Mouse (Mus musculus) lung, embryonic 16.5 days (tissue): Measurements from ENCODE around the gene Triml1. TPM values are rescaled to one million over a fixed set of nuclear protein-coding genes. Genes with fewer than 3 reads are reported as not detected.

ENCODE experiments used
- ATAC-seq: fragments of 200-750 bp; cut with Nextera tagmentation; 2 replicates; pipeline ENCODE4 v1.8.0; 2017; ENCODE audit warnings: low read depth, mild to moderate bottlenecking, moderate library complexity
- H3K27ac ChIP-seq: fragments of 300-500 bp; sonication (generic); 2 replicates; pipeline ENCODE4 v1.5.1; 2014; ENCODE audit warnings: mild to moderate bottlenecking, control low read depth, low read length
- H3K27me3 ChIP-seq: fragments of 300-500 bp; sonication (generic); 2 replicates; pipeline ENCODE4 v1.6.1; 2014; ENCODE audit warnings: low read depth, low read length, mixed read lengths; ENCODE audit not compliant: control insufficient read depth, insufficient read depth
- H3K36me3 ChIP-seq: fragments of 300-500 bp; sonication (generic); 2 replicates; pipeline ENCODE4 v1.6.1; 2014; ENCODE audit warnings: low read length; ENCODE audit not compliant: control insufficient read depth, insufficient read depth
- H3K4me1 ChIP-seq: fragments of 300-500 bp; sonication (generic); replicated peaks from 2 replicates; pipeline ENCODE4 v1.6.1; 2014; ENCODE audit warnings: low read length, mixed read lengths; ENCODE audit not compliant: control insufficient read depth, insufficient read depth
- H3K4me2 ChIP-seq: fragments of 300-500 bp; sonication (generic); 2 replicates; pipeline ENCODE4 v1.6.1; 2014; ENCODE audit warnings: low read depth, low read length, control low read depth
- H3K4me3 ChIP-seq: fragments of 300-500 bp; sonication (generic); 2 replicates; pipeline ENCODE4 v1.5.1; 2014; ENCODE audit warnings: mild to moderate bottlenecking, low read length, control low read depth
- H3K9ac ChIP-seq: fragments of 300-500 bp; sonication (generic); 2 replicates; pipeline ENCODE4 v1.6.1; 2014; ENCODE audit warnings: low read length, control low read depth
- H3K9me3 ChIP-seq: fragments of 300-500 bp; sonication (generic); 2 replicates; pipeline ENCODE4 v1.6.1; 2016; ENCODE audit warnings: low read length; ENCODE audit not compliant: control insufficient read depth
- WGBS: fragments of 180-500 bp; shearing (Covaris S2); extraction: QIAGEN DNeasy Blood & Tissue Kit; methylation state at CpG from one replicate; pipeline ENCODE4 v1.1.7; 2014; 5-methylcytosine and 5-hydroxymethylcytosine counted together
- polyA plus RNA-seq: library from polyadenylated mRNA; unstranded; fragments of >200 nt; fragmentation: Nextera tagmentation; extraction: Ambion mirVana; gene quantifications from 2 replicates; pipeline ENCODE4 v1.2.1, GENCODE M21; 2015

Gene Triml1
- polyA plus RNA-seq = not detected in 2 replicates

DNA sequence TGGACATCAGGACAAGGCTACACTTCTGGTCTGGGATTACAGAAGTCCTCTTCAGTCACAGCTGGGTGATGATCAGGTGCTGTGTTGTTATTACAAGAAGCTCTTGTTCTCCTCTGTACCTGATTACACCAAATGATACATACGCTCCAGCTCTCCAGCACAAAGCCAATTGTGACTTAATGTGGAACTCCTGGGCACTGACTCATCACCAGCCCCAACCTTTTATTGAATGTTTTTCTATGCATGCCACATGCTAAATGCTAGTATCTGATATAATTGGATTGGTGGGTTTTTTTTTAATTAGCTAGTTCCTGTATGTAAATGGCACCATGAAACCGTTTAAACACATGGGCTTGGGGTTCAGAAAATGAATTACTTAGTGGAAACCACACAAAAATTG is at the start of gene Triml1:
Triml1 (minus strand) TSS at position 101 of the 400 bp plus-strand sequence.
- no peak within 1 kb of the TSS for H3K9ac ChIP-seq
- no peaks in the 10 kb centered on the region for H3K9me3 ChIP-seq
- no peaks in the 10 kb centered on the region for H3K36me3 ChIP-seq
- WGBS = 84% methylated on average over 2 of the region's 2 CpGs
- no peaks in the 10 kb centered on the region for H3K4me1 ChIP-seq
- H3K4me2 ChIP-seq = no peak within 1 kb of the TSS
- ATAC-seq = no peak
- no peaks in the 10 kb centered on the region for H3K27me3 ChIP-seq
- no peak within 1 kb of the TSS for H3K4me3 ChIP-seq
- no peak within 1 kb of the TSS for H3K27ac ChIP-seq

DNA sequence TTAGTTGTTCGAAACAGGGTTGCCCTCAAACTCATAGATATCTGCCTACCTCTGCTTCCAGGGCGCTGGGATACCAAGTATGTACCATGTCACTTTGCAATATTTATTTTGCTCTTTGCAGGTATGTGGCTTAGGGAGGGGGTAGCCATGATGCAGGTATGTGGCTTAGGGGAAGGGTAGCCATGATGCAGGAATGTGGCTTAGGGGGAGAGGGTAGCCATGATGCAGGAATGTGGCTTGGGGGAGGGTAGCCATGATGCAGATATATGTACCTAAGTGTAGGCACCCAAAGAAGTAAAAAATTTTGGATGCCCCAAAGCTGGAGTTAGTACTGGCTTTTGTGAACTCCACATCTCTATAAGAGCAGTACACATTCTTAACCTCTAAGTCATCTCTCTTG is 41.0 kb upstream of the Triml1 start:
- no peak overlapping the region for H3K9ac ChIP-seq
- 86% methylated on average over 2 of the region's 2 CpGs for WGBS

DNA sequence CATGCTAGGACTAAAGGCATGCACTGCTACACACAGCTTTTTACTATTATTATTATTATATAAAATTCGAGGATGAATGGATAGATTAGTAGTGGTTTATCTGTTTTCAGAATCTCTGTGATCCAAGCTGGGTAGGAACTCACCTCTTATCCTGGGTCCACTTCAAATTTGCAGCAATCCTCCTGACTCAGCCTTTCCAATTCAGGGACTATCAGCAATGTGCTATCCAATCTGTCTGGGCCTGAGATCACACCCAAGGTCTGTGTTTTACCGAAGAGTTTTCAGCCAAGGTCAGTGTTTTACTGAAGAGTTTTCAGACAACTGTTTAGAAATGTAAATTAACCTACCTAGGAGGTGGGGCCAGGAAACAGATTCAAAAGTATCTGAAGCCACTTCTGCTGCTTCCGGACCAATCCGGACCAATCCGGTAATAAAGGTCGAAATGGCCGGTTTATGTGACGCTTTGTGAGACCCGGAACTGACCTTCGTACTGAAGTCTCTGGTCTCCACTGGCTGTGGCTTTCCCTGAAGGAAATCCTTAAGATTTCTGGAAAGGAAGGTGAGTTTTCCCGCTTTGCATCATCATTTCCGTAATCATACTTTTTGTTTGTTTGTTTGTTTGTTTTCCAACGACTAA is 38.9 kb upstream of the Triml1 start, which contains the start of gene Triml2:
Triml2 (plus strand) TSS at position 488 of the 637 bp plus-strand sequence.
- H3K9me3 ChIP-seq = no peaks in the 10 kb centered on the region

More for the DNA sequence above, 41.0 kb upstream of the Triml1 start:
- Histone ChIP-seq H3K36me3 (no peaks in the 10 kb centered on the region), H3K4me3 (no peak overlapping the region), H3K4me1 (no peaks in the 10 kb centered on the region), H3K27ac (no peak overlapping the region), H3K27me3 (no peaks in the 10 kb centered on the region), H3K9me3 (no peaks in the 10 kb centered on the region), H3K4me2 (no peak overlapping the region)
- no peak for ATAC-seq

DNA sequence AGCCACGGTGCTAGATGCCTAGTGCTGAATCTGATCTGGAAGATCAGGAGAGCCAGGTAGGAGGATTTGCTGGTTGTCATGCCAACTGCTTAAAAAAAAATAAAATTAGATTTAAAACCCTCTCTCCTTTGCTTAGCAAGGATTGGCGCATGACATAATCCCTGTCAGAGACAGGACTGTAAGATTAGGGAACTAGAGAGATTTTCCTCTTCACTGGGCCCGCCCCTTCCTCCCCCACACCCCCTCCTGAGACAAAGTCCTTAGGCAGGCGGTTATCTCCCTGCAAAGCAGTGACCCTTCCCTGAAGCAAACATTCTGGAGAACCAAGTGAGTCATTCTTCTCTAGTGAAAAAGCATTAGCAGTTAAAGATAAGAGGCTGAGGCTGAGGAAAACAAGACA is 37.9 kb upstream of the Triml1 start:
- Histone ChIP-seq H3K4me3 (no peak overlapping the region), H3K27ac (no peak overlapping the region), H3K27me3 (no peaks in the 10 kb centered on the region), H3K9me3 (no peaks in the 10 kb centered on the region), H3K4me1 (no peaks in the 10 kb centered on the region), H3K9ac (no peak overlapping the region), H3K36me3 (no peaks in the 10 kb centered on the region), H3K4me2 (no peak overlapping the region)
- 23% methylated on average over 4 of the region's 4 CpGs for WGBS
- no peak; the same call in 1 of the 2 replicates for ATAC-seq

More for the DNA sequence above, 38.9 kb upstream of the Triml1 start, which contains the start of gene Triml2:
- Histone ChIP-seq H3K4me1 (no peaks in the 10 kb centered on the region), H3K36me3 (no peaks in the 10 kb centered on the region), H3K27me3 (no peaks in the 10 kb centered on the region), H3K27ac (no peak within 1 kb of the TSS), H3K4me2 (no peak within 1 kb of the TSS), H3K4me3 (no peak within 1 kb of the TSS), H3K9ac (no peak within 1 kb of the TSS)
- 93% methylated on average over 13 of the region's 13 CpGs for WGBS
- ATAC-seq = no peak

DNA sequence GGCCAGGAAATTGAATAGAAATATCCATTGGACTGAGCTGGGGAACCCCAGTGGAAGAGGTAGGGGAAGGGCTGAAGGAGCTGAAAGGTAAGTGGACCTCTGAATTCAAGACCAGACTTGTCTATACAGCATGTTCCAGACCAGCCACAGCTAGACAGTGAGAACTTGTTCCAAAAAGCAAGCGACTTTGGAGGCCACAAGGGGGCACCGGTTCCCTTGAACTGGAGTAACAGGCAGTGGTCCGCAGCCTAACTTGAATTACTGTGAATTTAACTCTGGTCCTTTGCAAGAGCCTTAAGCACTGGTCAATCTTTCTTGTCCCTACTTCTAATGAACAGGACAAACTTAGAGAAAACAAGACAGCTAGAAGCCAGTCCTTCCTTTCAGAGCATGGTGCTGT is 37.0 kb upstream of the Triml1 start:
- no peak for ATAC-seq
- Histone ChIP-seq H3K9ac (no peak overlapping the region), H3K4me1 (no peaks in the 10 kb centered on the region), H3K9me3 (no peaks in the 10 kb centered on the region), H3K4me2 (no peak overlapping the region), H3K36me3 (no peaks in the 10 kb centered on the region), H3K27ac (no peak overlapping the region), H3K4me3 (no peak overlapping the region), H3K27me3 (no peaks in the 10 kb centered on the region)
- 56% methylated on average over 3 of the region's 3 CpGs for WGBS

DNA sequence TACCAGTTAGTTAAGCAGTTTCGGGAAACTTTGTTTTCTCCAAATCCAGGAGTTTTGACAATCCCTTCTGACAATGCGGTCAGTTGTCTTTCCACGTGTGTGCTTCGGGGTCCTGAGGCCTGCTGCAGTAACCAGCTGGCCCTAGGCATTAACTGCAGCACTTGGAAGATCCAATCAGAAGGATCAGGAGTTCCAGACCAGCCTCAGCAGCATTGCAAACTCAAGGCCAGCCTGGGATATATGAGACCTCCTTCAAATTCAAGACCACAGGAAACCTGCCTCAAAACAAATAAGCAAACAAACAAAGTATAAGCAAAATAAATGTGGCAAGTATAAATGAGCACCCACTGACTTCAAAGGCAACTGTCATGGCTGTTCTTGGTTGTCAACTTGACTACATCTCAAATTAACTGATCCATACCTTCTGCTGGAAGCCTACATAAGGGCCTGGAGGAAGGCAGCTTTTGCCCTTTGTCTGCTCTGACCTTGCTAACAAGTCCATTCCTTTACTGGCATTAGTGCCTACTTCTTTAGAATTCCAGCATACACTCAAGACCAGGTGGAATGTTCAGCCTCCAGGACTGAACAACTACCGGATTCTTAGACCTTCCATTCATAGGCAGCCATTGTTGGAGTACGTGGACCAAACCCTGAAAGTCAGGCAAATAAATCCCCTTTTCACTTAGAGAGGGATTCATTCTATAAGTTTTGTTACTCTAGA is 35.6 kb upstream of the Triml1 start:
- no peaks in the 10 kb centered on the region for H3K9me3 ChIP-seq
- H3K4me2 ChIP-seq = no peak overlapping the region
- no peak overlapping the region for H3K27ac ChIP-seq
- H3K9ac ChIP-seq = no peak overlapping the region
- H3K4me3 ChIP-seq = no peak overlapping the region
- no peaks in the 10 kb centered on the region for H3K4me1 ChIP-seq
- no peaks in the 10 kb centered on the region for H3K27me3 ChIP-seq
- H3K36me3 ChIP-seq = no peaks in the 10 kb centered on the region
- WGBS = 83% methylated on average over 6 of the region's 6 CpGs
- no peak for ATAC-seq

DNA sequence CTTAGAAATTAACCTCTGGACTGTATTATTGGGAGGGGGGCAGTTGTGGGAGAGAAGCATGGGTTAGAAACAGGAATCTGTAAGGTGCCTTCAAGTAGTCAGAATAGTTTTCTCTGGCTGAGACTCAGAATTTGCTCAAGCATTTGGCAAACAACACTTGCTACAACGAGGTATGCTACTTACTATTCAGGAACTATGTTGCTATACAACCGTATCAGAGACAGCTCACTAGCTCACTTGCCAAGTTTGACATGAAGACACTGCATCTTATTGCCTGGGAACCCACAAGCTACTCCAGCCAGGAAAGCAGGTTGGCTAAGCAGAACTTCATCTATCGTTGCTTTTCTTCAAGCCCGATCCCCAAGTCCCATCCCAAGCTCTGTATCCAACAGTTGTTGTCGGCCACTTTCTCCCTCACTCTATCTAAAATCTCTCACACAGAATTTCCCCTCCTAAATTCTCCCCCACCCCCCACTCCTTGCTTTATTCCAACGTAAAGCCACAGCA is 28.0 kb upstream of the Triml1 start:
- no peaks in the 10 kb centered on the region for H3K27me3 ChIP-seq
- H3K4me1 ChIP-seq = no peaks in the 10 kb centered on the region
- H3K4me3 ChIP-seq = no peak overlapping the region
- H3K9me3 ChIP-seq = no peaks in the 10 kb centered on the region
- 70% methylated on average over 6 of the region's 6 CpGs for WGBS
- H3K36me3 ChIP-seq = no peaks in the 10 kb centered on the region
- H3K27ac ChIP-seq = no peak overlapping the region
- H3K9ac ChIP-seq = no peak overlapping the region
- no peak overlapping the region for H3K4me2 ChIP-seq
- peak; percentile 49 for ATAC-seq

DNA sequence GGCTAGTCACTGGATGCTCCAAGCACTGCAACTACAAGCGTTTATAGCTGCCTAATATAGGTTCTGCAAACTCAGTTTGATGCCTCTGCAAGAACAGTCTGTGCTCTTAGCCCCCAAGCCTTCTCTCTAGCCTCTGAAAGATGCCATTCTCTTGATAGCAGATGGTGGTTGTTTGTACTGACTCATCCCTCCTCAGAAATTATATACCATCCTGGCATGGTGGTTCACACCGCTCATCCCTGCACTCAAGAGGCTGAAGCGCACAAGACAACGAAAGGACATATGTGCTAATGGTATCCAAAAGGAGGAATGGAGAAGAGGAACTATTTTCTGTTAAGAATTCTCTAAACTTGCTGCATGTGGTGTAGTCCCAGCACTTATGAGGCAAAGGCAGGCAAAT is 26.8 kb upstream of the Triml1 start:
- H3K36me3 ChIP-seq = no peaks in the 10 kb centered on the region
- H3K9ac ChIP-seq = no peak overlapping the region
- H3K4me2 ChIP-seq = no peak overlapping the region
- no peaks in the 10 kb centered on the region for H3K4me1 ChIP-seq
- 78% methylated on average over 4 of the region's 4 CpGs for WGBS
- ATAC-seq = no peak
- no peaks in the 10 kb centered on the region for H3K27me3 ChIP-seq
- no peak overlapping the region for H3K27ac ChIP-seq
- H3K9me3 ChIP-seq = no peaks in the 10 kb centered on the region
- no peak overlapping the region for H3K4me3 ChIP-seq

DNA sequence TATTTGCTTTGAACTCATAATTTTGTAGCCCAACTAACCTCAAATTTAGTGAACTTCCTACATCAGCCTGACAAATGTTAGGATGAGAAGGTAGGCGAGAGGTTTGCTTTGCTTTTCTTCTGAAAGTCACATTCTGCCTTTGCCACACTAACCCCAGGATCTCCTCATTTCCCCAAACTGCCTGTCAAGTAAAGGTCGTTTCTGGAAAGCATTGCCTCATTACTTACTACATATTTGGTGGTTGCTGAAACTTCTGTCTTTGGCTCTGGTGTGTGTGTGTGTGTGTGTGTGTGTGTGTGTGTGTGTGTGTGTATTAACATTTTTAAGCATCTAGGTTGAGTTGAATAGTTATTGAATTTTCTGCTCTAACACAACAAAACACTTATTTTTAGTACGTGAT is 23.2 kb upstream of the Triml1 start:
- Histone ChIP-seq H3K4me1 (no peaks in the 10 kb centered on the region), H3K27ac (no peak overlapping the region), H3K9me3 (no peaks in the 10 kb centered on the region), H3K4me2 (no peak overlapping the region), H3K36me3 (no peaks in the 10 kb centered on the region), H3K9ac (no peak overlapping the region), H3K27me3 (no peaks in the 10 kb centered on the region), H3K4me3 (no peak overlapping the region)
- no peak for ATAC-seq
- 66% methylated on average over 3 of the region's 3 CpGs for WGBS
